Mouse (Mus musculus) spleen, adult 12 weeks (tissue): ENCODE measurements at regions not wholly inside any gene's neighbourhood (a gene's known extent, or its start where the extent isn't known, plus 50 kb on each side); places are given as distances from the start of the nearest gene placed in this dataset.

Experiments used
- DNase-seq: peaks from one replicate; pipeline ENCODE4 v3.0.0; 2022; ENCODE audit warnings: low spot score

DNA sequence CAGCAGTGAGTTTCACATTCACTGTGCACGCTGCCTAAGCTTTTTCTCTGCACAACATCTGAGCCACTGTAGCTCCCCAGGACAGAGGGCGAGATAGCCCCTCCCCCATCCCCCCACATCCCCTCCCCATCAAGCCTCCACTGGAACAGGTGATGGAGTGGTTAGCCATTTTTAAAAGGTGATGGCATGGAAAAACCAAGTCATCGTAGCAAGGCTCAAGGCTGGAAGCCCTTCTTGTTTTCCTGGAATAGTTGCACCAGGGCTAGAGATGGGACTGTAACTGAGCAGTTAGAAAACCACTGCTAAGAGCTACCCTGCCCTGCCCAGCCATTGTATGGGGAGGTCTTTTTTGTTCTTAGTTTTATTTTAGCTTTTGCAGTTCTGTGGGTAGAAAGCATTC lies 209.1 kb upstream of the Rreb1 start:
- no peak for DNase-seq

DNA sequence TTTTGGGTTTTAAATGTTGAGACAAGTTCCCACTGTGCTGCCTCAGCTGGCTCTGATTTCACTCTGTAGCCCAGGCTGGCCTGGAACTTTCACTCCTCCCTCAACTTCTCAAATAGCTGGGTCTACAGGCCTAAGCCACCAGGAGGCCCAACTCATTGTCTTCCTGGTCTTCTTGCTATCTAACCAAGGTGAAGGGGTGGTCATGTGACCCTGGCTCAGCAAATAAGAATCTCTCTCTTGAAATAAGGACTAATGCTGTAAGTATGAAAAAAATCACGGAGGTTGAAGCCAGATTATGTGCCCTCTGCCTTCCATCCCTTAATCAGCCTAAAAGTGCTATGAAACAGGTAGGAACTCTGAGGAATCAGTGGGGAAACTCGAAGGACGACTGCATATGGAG lies 208.7 kb upstream of the Rreb1 start:
- no peak for DNase-seq

- DNase-seq: no peak
Observed at GRCm38 (mm10) chr13:37572983-37573382, 205.2 kb upstream of the Rreb1 start.

DNA sequence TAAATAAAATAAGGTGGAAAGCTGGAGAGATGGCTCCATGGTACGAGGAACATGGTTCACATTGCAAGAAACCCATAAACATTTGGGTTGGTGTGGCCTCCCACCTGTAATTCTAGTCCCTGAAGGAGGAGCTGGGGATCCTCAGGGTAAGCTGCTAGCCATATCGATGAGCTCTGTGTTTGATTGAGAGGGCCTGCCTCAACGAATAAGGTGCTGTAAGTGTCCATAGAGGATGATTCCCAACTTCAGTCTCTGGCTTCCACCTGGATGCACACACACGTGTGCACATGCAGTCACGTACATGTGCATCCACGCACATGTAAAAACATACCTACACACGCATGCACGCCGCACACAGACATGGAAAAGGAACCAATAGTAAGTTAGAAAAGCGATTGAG lies 199.0 kb upstream of the Rreb1 start:
- DNase-seq: no peak

GRCm38 (mm10) chr13:37579775-37580174 lies 198.4 kb upstream of the Rreb1 start:
- no peak for DNase-seq

DNA sequence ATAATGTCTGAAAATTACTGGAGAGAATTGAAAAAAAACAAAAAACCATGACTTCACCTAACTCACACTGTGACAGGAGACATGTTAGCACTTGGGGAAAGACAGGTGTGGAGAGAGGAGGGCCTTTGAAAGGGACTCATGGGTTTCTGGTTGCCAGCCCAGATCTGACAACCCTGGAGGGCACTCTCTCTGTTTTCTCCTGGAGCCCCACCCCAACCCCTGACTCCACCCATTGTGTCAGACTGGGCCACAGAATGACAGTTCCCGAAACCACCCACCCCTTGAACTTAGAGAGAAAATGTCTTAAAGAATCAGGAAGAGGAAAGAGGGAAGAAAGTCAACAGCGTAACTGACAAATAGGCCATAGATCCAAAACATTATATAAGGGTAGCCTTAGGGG lies 197.4 kb upstream of the Rreb1 start:
- no peak for DNase-seq

DNA sequence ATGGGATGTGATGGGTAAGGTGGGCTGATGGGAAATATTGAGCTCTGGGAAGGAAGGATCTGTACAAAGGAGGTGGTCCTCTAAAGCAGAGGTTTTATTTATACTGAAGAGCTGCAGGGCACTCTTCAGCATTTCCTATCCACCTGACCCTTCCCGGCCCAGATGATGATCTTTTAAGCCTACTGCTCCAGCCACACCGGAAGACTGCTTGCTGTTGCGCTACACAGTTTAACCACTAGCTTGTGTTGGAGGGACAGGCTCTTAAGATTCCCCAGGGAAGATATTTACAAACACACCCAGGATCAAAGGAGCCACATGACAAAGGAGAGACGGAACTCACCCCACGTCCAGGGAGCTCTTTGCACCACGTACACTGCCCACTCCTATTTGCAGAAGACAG lies 196.8 kb upstream of the Rreb1 start:
- DNase-seq: no peak

- DNase-seq: no peak
Observed at GRCm38 (mm10) chr13:37585476-37585875, 192.7 kb upstream of the Rreb1 start.

DNA sequence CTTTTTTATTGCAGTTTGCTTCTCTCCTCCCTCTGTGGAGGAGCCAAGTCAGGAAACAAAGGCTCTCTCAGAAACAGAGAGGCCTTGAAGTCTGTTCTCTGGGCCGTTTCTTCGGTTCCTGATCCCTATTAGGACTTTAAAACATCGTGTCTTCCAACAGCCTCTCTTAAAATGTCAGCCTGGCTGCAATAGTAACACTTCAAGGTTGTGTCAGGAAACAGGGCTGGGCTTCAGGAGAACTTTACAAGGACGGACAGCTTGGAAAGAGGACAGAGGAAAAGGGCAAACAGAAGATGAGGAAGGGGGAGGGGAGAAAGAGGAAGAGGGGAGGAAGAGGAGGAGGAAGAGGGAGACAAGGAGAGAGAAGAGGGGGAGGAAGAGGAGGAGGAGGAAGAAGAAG lies 191.7 kb upstream of the Rreb1 start:
- no peak for DNase-seq

DNA sequence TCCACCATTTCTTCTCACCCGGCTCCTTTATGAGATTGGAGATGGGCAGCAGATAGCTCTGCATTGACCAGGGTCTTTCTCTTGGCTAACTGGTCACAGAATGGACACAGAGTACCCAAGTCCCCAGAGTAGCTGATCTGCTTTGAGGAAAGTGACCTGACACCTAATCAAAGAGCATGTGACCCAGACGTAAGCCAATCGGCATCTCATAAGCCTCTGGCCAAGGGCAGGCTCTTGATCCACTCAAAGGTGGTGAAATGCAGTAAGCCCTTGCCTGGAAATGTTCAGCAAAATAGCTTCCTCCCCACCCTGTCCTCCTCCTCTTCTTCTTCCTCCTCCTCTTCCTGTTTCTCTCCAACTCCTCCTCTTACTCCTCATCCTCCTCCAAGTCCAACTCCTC lies 190.3 kb upstream of the Rreb1 start:
- no peak for DNase-seq

DNA sequence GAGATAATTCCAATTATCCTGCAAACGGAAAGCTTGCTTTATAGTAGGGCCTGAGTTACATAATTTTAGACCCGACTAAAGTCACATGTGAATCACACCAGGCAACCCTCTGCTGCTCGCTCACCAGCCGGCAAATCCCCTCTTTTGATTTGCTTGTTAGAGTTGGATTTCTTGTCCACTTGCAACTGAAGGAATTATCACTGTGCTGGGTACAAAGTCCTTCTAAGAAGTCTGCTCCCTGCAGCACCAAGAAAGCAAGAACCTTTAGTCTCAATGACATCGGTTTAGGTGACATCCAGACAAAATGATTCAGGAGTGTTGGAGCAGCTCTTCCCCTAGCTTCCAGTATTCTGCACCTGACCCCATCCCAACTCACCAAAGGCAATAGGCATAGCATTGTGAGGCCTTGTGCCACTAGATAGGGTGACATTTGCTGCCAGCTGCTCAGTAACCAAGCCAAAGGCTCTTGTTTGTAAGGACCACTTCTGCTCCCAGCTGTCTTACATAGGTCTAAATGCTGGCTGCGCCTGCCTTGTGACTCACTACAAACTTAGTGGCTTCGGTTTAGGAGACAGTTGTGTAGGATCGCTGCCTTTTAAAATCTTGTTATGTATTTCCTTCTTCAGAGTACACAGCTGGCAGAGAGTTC lies 189.5 kb upstream of the Rreb1 start:
- DNase-seq: no peak

DNA sequence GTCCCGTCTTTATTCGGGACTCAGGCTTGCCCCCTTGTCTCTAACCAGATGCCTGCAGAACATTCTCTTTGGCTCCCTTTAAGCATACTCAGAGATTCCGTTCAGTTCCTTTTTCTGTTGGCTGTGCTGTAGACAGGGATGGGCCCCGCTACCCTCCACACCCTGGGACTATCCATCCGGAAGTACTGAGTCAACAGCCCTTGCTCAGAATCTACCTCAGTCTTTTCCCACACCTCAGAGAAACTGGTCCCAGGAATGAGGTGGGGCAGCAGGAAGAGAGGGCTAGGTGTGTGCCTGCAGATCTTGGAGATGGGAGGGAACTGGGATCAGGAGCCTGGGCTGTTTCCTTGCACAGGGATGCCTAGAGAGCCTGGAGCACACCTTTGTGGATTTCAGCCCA lies 186.1 kb upstream of the Rreb1 start:
- no peak for DNase-seq

DNA sequence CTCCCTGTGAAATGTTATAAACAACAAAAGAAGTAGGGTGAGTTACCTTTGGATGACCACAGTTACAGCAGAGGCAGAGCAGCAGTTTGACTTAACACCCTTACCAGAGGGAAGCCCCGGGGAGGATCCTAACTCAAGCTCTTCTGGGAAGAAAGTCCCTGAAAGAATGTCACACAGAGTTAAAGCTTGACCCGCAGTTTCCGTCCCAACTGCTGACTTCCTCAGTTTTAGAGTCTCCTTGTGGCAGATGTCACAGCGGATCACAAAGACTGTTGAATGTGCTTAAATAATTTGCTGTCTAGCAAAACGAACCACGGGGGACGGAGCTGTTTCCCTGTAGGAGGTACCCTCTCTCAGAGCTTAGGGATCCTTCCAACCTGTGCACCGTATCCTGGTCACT lies 183.0 kb upstream of the Rreb1 start:
- DNase-seq: no peak

- no peak for DNase-seq
Observed at GRCm38 (mm10) chr13:37597575-37597974, 180.6 kb upstream of the Rreb1 start.

- no peak for DNase-seq
Observed at GRCm38 (mm10) chr13:37598165-37598775, 179.9 kb upstream of the Rreb1 start.

GRCm38 (mm10) chr13:37599679-37600078 lies 178.5 kb upstream of the Rreb1 start:
- no peak for DNase-seq

- DNase-seq: no peak
Observed at GRCm38 (mm10) chr13:37600172-37600571, 178.0 kb upstream of the Rreb1 start.

DNA sequence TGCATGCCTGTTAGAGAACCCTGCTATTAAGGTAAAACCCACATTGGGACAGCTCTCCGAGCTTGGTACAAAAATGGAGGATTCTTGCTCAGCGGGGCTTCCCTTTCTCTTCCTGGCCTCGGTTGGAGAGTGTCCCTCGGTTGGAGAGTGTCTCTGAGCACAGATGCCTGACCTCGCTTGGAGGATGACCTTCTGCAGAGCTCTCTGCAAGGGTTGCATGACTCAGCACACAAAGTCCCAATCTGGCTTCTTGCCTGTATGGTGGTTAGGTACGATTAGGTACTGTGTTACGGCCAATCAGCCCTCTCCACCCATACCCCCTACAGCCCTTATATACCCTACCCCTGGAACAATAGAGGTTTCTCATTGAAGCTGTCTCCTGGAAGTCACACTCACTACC lies 177.1 kb upstream of the Rreb1 start:
- DNase-seq: no peak

GRCm38 (mm10) chr13:37602256-37602655 lies 175.9 kb upstream of the Rreb1 start:
- DNase-seq: no peak

DNA sequence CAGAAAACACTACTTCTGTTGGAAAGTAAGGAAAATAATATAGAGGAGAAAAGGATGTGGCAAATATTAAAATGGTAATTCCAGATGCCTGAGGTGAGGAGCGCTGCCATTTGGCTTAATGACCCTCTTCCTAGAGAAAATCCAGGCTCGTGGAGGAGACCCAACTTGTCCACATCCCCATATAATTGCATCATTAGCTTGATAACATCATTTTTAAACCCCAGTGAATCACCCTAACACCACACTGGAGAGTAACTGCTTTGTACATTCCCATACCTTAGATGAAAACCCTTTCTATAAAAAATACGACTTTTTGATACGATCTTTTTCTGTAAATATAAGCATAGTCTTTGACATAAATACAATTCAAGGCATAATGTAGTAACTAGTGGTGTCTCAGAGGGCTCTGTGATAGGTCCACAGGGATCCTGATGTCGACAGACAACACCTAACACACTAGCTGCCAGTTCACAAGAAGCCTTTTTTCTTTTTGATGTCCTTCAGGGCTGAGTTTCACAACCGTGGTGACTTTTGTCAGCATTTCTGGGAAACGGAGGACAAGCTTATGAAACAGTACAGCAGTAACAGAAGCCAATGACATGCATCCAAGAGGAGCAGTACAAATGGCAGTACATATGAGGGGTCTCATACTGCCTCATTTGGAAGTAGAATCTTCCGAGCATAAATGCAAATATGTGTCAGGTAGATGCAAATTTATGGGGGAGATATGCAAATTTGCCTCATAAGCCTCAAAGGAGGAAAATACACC lies 174.8 kb upstream of the Rreb1 start:
- DNase-seq: no peak

GRCm38 (mm10) chr13:37606250-37606649 lies 171.9 kb upstream of the Rreb1 start:
- DNase-seq: no peak

DNA sequence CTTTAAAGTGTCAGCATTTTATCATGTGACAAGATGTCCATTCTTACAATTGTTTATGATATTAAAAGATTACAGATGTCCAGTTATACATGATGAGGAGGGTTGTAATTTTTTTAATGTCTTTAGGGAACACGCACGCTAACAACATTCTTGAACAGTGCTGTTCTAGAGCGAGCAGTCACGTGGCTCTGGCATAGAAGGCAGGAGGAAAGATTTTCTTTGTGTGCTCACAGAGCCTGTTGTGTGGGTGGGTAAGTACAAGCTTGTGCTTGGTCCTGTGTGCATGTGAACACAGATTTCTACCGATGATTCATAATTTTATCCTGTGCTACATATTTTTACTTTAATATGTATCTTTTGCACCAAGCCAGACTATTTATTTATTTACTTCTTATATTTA lies 169.1 kb upstream of the Rreb1 start:
- no peak for DNase-seq

- no peak for DNase-seq
Observed at GRCm38 (mm10) chr13:37611387-37611786, 166.8 kb upstream of the Rreb1 start.

DNA sequence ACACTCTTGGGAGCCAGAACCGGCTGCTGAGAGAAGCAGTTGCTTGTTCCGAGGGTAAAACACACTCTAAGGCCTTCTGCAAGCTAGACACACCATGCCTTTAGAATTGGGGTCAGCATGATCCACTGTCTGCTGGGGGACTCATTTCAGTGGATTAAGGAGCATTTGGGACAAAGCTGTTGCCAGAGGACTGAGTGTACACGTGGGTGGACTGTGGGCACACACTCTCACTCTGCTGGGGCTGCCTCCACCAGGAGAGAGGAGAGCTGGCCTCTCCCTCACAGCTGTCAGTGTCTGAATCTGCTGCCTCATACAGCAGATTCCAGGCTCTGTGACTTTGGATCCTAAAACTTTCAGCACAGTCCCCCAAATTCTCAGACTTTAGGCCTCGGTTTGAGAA lies 161.2 kb upstream of the Rreb1 start:
- DNase-seq: no peak
